Mouse (Mus musculus) liver, embryonic 14.5 days (tissue): ENCODE results near the gene Shf. TPM values are rescaled to one million over a fixed set of nuclear protein-coding genes. Genes with fewer than 3 reads are reported as not detected.
A peak's percentile ranks its signal among the peaks of the same experiment; 100 is the strongest.

Source experiments
- ATAC-seq: fragments of 200-750 bp; cut with Nextera tagmentation; 2 replicates; pipeline ENCODE4 v1.8.0; 2017; ENCODE audit warnings: moderate number of reproducible peaks, mild to moderate bottlenecking, moderate library complexity; ENCODE audit not compliant: insufficient read depth
- DNase-seq, 3 experiments: peaks; one replicate each; pipeline ENCODE4 v3.0.0-alpha.2; 2012 to 2013; ENCODE audit warnings: low read depth in 3 of 3, low spot score in 3 of 3
- H3K27ac ChIP-seq: fragments of 300-500 bp; sonication (generic); 2 replicates; pipeline ENCODE4 v1.5.1; 2014; ENCODE audit warnings: moderate library complexity, mild to moderate bottlenecking, control low read depth, inconsistent platforms
- H3K27me3 ChIP-seq: fragments of 300-500 bp; sonication (generic); 2 replicates; pipeline ENCODE4 v1.6.1; 2014; ENCODE audit warnings: mild to moderate bottlenecking, low read length, moderate library complexity; ENCODE audit not compliant: control insufficient read depth, insufficient read depth
- H3K36me3 ChIP-seq: fragments of 300-500 bp; sonication (generic); replicated peaks from 2 replicates; pipeline ENCODE4 v1.6.1; 2014; ENCODE audit warnings: low read depth; ENCODE audit not compliant: control insufficient read depth, insufficient read depth
- H3K4me1 ChIP-seq, 2 experiments: fragments of 200-500 bp in 1 of 2; fragments of 300-500 bp in 1 of 2; sonication (generic) in 1 of 2; replicated peaks; 2 replicates each; pipeline ENCODE4 v1.6.1; 2012 to 2014; ENCODE audit warnings: antibody characterized with exemption in 1 of 2, inconsistent platforms in 1 of 2, low read length in 1 of 2; ENCODE audit not compliant: control insufficient read depth in 2 of 2, insufficient read depth in 2 of 2
- H3K4me2 ChIP-seq: fragments of 300-500 bp; sonication (generic); 2 replicates; pipeline ENCODE4 v1.6.1; 2014; ENCODE audit warnings: low read depth, mild to moderate bottlenecking, control low read depth, moderate library complexity
- H3K4me3 ChIP-seq, 2 experiments: fragments of 200-500 bp in 1 of 2; fragments of 300-500 bp in 1 of 2; sonication (generic) in 1 of 2; 2 replicates each; pipeline ENCODE4 v1.5.1; 2012 to 2014; ENCODE audit warnings: low read depth in 2 of 2, low read length in 2 of 2, mild to moderate bottlenecking in 2 of 2, control low read depth in 1 of 2, inconsistent platforms in 1 of 2, moderate library complexity in 1 of 2; ENCODE audit not compliant: insufficient read depth in 1 of 2
- H3K9ac ChIP-seq: fragments of 300-500 bp; sonication (generic); replicated peaks from 2 replicates; pipeline ENCODE4 v1.6.1; 2014; ENCODE audit warnings: mild to moderate bottlenecking, control low read depth, moderate library complexity
- H3K9me3 ChIP-seq: fragments of 300-500 bp; sonication (generic); 2 replicates; pipeline ENCODE4 v1.6.1; 2016; ENCODE audit warnings: low read length, mixed read lengths; ENCODE audit not compliant: control insufficient read depth
- CTCF ChIP-seq: IDR thresholded peaks from 2 replicates; pipeline ENCODE4 v1.5.1; 2016; ENCODE audit warnings: antibody characterized with exemption, low read depth, control low read depth
- EP300 ChIP-seq: IDR thresholded peaks from 2 replicates; pipeline ENCODE4 v1.6.1; 2016; ENCODE audit warnings: antibody characterized with exemption, low read depth
- WGBS: fragments of 180-500 bp; shearing (Covaris S2); extraction: QIAGEN DNeasy Blood & Tissue Kit; methylation state at CpG from one replicate; pipeline ENCODE4 v1.1.7; 2014; ENCODE audit not compliant: insufficient replicate concordance; 5-methylcytosine and 5-hydroxymethylcytosine counted together
- polyA plus RNA-seq, 2 experiments: library from polyadenylated mRNA; depleted of rRNA in 1 of 2; stranded (reverse) in 1 of 2; unstranded in 1 of 2; fragments of >200 nt; fragmentation: Nextera tagmentation in 1 of 2; extraction: Ambion mirVana in 1 of 2; gene quantifications; 2 replicates each; pipeline versions ENCODE4 v1.2.1 to v1.2.3; 2012 to 2014

The Shf gene
- polyA plus RNA-seq, 2 experiments: 1.8 to 7.1 TPM

GRCm38 (mm10) chr2:122378421-122379291, 9.7 kb upstream of the Shf start:
- Histone ChIP-seq H3K36me3 (no peaks in the 10 kb centered on the region), H3K4me3 (peak overlapping the region; percentile 79 to 100), H3K9me3 (no peaks in the 10 kb centered on the region), H3K4me1 (peaks cover 2 to 12% of the 10 kb centered on the region in 2 experiments; a peak in 3 of 4 replicates), H3K27me3 (no peaks in the 10 kb centered on the region), H3K27ac (peak overlapping the region; percentile 12; the same call in 1 of the 2 replicates), H3K9ac (peak overlapping the region; percentile 37), H3K4me2 (peak overlapping the region; percentile 87)
- 13% methylated on average over 8 of the region's 8 CpGs for WGBS
- TF ChIP-seq CTCF (peak; percentile 62), EP300 (no peak)
- no peak for ATAC-seq
- peak in 1 of 3 experiments; percentile 55 for DNase-seq

GRCm38 (mm10) chr2:122377751-122378246, 8.8 kb upstream of the Shf start:
- Histone ChIP-seq H3K9me3 (no peaks in the 10 kb centered on the region), H3K36me3 (no peaks in the 10 kb centered on the region), H3K4me3 (peak overlapping the region; percentile 79 to 100), H3K27ac (peak overlapping the region; percentile 75), H3K9ac (peak overlapping the region; percentile 88), H3K4me2 (peak overlapping the region; percentile 87), H3K27me3 (no peaks in the 10 kb centered on the region), H3K4me1 (peaks cover 2 to 12% of the 10 kb centered on the region in 2 experiments; a peak in 3 of 4 replicates)
- WGBS: under 1% methylated on average over 26 of the region's 26 CpGs
- peak; percentile 80 for ATAC-seq
- TF ChIP-seq EP300 (0 out of 2 replicates have a peak, but pooled peaks have one; percentile 5), CTCF (no peak)
- DNase-seq: peak; percentile 70 to 75 (median 73)

- no peaks in the 10 kb centered on the region for H3K36me3 ChIP-seq
- H3K27ac ChIP-seq: peak overlapping the region; percentile 75
- peak; percentile 85 for ATAC-seq
- H3K4me2 ChIP-seq: peak overlapping the region; percentile 87
- TF ChIP-seq EP300 (0 out of 2 replicates have a peak, but pooled peaks have one; percentile 7), CTCF (no peak)
- under 1% methylated on average over 28 of the region's 28 CpGs for WGBS
- no peaks in the 10 kb centered on the region for H3K9me3 ChIP-seq
- peaks cover 2 to 12% of the 10 kb centered on the region in 2 experiments; a peak in 3 of 4 replicates for H3K4me1 ChIP-seq
- peak; percentile 93 to 94 (median 94) for DNase-seq
- peak overlapping the region; percentile 79 to 100 for H3K4me3 ChIP-seq
- peak overlapping the region; percentile 88 for H3K9ac ChIP-seq
- no peaks in the 10 kb centered on the region for H3K27me3 ChIP-seq
Measured at GRCm38 (mm10) chr2:122377215-122377674, 8.3 kb upstream of the Shf start.

- Histone ChIP-seq H3K27me3 (no peaks in the 10 kb centered on the region), H3K27ac (peak overlapping the region; percentile 7), H3K4me2 (peak overlapping the region; percentile 98), H3K9me3 (no peaks in the 10 kb centered on the region), H3K9ac (peak overlapping the region; percentile 65), H3K36me3 (no peaks in the 10 kb centered on the region), H3K4me3 (peak overlapping the region; percentile 64 to 91), H3K4me1 (peaks cover 2 to 12% of the 10 kb centered on the region in 2 experiments; a peak in 3 of 4 replicates)
- no peak for TF ChIP-seq CTCF
- no peak for TF ChIP-seq EP300
- ATAC-seq (no peak), DNase-seq (peak in 1 of 3 experiments; percentile 49)
- under 1% methylated on average over 22 of the region's 22 CpGs for WGBS
Measured at GRCm38 (mm10) chr2:122376041-122376561, 7.1 kb upstream of the Shf start.
